Mouse (Mus musculus): ENCODE results near the gene Naglu. TPM values are rescaled to one million over a fixed set of nuclear protein-coding genes. Genes with fewer than 3 reads are reported as not detected.
"Not testable (repeated sequence)": the region's sequence is repeated elsewhere in the genome, so short reads cannot be mapped to it uniquely, and the experiment has no call there.

The Naglu gene
- polyA plus RNA-seq, 2 experiments from 2014 or later = 6.8 to 9.0 TPM

DNA sequence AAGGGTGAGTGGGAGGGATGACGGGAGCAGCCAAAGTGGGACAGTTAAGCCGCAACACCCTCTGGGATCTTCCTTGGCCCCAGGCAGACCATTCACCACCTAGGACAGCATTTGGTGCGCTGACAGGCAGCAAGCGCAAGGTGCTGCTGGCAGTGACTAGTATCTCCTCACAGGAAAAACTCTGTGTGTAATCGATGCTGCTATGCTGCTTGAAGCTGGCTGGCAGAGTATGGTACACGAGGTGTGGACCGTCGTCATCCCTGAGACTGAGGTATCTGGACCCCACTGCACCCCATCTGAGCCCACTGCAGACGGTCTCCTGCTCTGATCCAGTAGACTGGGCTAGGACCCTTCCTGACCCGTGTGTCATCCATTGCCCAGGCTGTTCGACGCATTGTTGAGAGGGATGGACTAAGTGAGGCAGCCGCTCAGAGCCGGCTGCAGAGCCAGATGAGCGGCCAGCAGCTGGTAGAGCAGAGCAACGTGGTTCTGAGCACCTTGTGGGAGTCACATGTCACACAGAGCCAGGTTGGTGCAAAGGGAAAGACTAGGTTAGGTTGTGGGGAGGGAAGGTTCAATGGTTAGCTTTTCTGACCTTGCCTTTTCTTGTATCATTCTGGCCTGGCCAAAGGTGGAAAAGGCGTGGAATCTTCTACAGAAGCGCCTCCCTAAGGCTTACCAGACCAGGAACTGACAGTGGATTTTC is 16.0 kb downstream of the Naglu start:
- ATAC-seq = no peak

GRCm38 (mm10) chr11:101086323-101086674 is 16.5 kb downstream of the Naglu start:
- no peak for ATAC-seq

DNA sequence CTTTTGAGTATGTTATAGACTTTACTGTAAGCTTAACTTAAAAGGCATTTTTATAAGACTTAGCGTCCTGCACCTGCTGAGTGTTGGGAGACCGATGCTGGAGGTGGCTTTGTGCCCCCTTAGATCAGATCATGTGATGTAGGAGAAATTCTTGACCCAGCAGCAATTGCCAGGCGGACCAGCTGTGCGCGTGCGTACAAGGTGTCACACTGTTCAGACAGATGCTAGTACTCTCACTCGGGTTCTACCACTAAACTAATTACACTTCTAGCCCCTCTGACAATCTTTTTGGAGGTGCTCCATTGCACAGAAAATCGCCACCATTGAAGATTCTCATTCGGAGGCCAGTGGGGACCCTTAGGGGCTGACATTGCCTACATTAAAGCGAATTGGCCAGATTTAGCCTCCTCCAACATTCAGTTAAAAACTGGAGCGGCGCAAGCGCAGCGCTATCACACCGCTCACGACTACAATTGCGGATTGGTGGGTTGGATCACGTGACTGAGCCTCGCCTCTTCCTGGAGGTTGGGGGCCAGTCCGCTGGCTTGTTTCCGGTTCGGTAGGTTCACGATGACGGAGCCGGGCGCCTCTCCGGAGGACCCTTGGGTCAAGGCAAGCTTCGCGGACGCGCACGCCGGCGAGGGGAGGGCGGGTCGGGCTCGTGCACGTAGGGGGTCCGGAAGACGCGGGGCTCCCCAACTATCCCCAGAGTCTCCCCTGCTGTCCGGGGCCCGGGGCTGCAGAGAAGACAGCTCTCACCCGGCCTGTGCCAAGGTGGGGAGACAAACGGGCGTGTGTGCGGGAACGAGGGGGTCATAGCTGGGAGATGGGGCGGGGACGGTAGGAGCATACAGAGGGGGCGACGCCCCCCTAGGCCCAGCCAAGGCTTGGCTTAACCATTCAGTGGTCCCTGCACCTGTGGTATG is 17.2 kb downstream of the Naglu start, which contains the start of gene Mlx:
TSS of gene Mlx (plus strand) at position 522 of the 926 bp plus-strand sequence.
- peak; percentile 81 for ATAC-seq

DNA sequence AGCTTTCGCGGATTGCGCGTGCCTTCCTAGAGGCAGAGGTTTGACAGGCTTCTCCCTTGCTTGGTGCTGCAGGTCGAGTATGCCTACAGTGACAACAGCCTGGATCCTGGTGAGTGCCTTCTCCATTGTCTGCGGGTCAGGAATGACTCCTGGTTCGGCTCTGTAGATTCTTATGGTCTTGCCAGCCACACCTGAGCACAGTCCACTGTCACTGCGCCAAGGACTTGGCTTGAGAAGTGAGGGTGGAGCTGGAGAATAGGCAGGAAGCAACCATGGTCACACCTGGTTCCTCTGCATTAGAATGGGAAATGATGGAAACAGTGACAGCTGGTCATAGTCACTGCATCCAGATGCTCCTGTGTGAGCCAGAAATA is 17.9 kb downstream of the Naglu start:
- no peak for ATAC-seq

DNA sequence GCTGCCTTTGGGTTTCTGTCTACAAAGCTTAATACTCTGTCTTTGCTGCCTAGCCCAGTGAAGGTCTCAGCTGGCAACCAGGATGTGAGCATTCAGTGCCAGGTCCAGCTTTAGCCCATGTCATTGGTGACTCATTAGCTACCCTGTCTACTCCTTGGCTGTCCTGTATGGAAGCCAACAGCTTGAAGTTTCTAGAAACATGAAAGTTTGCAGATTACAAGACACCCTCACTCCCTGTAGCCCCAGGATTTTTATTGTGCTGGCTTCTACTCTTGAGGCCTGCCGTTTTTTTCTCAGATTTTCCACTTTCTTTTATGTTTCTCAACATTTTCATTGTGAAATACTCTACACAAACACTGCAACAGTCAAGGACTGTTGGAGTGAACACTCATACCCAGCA is 20.1 kb downstream of the Naglu start:
- ATAC-seq = no peak

DNA sequence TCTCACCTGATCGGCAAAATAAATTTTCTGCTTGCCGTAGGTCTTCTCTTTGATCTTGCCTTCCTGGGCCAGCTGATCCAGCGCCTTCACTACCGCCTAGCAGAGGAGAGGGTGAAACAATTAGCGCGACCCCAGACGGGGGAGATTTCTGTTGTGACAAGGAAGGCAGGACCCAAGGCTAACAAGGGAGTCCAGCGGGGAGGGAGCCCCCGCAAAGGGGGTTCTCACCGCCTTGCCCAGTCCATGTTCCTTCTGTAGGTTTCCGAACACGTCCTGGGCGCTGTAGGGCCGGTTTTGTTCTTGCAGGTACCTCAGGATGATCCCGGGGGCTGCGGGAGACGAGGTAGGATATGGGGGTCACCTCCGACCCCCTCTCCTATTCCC is 25.1 kb downstream of the Naglu start:
- ATAC-seq = no peak

DNA sequence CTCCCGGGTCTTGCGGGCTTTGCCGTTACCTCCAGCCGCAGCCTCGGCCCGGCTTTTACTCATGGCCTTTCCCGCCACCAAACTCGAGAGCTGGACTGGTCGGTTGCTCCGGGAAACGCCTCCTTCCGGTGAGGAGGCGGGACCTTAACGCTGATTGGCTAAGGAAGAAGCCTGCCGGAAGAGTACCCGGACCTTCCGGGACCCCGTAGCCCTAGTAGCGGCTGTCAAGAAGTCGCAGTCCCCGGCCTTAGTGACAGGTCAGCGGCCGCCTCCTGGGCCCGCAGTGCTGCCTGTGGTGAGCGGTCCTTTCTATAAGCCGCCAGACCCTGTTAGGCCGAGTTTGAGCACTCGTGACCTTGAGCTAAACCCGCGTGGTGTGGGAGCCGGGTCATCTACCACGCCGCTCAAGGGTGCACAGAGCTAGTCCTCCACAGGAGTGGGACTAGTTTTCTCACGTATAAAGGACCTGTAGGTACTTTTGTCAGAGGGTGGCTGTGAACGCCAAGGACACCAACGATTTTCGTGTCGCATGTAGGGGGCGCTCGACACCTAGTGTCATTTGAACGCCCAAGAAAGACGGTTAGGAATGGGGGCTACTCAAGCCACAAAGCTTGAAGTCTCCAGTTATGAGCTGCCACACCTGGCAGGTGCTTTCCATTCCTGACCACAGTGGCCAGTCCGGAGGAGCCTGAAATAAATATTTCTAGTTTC is 25.7 kb downstream of the Naglu start, which contains the start of gene Psmc3ip:
TSS of gene Psmc3ip (minus strand) at position 123 of the 711 bp plus-strand sequence.
- ATAC-seq = peak; percentile 86

DNA sequence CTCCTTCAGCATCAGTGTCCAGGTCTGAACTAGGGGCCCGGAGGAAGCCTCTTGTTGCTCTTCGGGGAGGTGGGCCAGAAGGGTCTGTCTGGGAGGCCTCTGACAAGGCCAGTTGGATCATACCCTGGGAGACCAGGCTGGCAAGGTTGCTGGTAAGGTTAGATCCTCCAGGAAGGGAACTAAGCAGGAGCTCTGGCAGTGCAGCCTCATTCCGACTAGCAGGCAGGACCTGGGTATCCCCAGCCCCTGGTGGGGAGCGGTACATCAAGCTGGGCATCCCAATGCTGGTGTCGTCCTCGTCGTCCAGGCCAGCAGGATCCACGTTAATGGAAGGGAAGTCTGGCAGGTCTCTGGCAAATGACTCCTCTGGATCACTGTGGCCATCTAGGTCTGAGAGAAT is 28.4 kb downstream of the Naglu start:
- ATAC-seq = no peak

DNA sequence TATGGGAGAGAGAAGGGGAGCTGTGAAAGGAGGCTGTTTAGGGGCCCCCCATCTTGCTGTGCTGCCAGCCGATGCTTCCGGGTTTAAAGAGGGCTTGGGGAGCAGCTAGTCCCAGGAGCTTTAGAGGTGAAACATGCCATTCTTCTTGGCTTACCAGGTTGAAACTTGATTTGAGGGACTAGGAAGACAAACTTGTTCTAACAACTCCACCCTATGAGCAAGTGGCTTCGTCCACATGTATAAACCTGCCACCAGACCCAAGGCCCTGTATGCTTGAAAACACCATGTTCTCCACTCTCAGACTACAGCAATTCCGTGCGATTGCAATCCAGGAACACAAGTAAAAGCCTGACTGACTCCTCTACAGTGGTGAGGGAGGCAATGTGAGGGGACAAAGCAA is 33.2 kb downstream of the Naglu start:
- ATAC-seq = no peak

GRCm38 (mm10) chr11:101109351-101109750 is 39.5 kb downstream of the Naglu start:
- ATAC-seq = no peak

GRCm38 (mm10) chr11:101110708-101111107 is 40.9 kb downstream of the Naglu start:
- ATAC-seq = no peak

GRCm38 (mm10) chr11:101111178-101111577 is 41.4 kb downstream of the Naglu start:
- no peak for ATAC-seq

- no peak for ATAC-seq
Observed at GRCm38 (mm10) chr11:101112186-101112585, 42.4 kb downstream of the Naglu start.

GRCm38 (mm10) chr11:101115564-101115963 is 45.8 kb downstream of the Naglu start:
- ATAC-seq = no peak

- ATAC-seq = no peak
Observed at GRCm38 (mm10) chr11:101118105-101118504, 48.3 kb downstream of the Naglu start.

- peak; percentile 37 for ATAC-seq
Observed at GRCm38 (mm10) chr11:101119131-101119760, 49.4 kb downstream of the Naglu start.

DNA sequence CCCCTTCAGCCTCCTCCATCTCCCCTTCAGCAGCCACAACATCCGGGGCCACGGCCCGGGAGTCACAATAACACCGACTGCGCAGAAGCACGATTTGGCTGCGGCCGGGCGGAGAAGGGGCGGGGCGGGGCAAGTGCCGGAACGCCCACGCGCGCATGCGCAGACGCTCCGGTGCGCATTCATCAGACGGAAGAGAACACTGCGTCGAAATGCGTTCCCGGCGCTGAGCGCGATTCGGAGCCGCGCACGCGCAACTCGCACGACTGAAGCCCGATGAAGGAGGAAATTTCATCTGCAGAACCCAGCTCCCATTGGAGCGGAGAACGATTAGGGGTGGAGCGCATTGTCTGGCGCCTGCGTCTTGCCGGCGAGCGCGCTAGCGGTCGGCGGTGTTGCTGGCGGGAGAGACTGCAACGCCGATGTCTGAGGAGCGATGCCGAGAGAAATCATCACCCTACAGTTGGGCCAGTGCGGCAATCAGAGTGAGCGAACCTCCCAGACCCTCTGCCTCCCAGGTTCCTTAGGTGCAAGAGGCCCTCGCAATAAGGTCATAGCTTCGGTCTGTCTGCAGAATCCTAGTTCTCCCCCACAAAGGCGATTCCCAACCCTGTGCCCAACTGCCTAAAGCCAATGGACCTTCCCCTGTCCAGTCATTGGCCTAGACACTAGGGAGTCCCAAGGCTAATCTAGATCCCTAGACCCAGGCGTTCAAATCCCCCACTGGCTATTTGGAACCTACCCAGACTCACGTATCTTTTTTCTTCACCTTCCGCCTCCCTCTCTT is 50.1 kb downstream of the Naglu start, which contains the start of the genes Retreg3 and Tubg1:
TSS of gene Retreg3 (minus strand) at position 133 of the 784 bp plus-strand sequence.
TSS of gene Tubg1 (plus strand) at position 178 of the 784 bp plus-strand sequence.
- peak; percentile 86 for ATAC-seq

GRCm38 (mm10) chr11:101120545-101121188 is 50.9 kb downstream of the Naglu start:
- ATAC-seq = no peak

DNA sequence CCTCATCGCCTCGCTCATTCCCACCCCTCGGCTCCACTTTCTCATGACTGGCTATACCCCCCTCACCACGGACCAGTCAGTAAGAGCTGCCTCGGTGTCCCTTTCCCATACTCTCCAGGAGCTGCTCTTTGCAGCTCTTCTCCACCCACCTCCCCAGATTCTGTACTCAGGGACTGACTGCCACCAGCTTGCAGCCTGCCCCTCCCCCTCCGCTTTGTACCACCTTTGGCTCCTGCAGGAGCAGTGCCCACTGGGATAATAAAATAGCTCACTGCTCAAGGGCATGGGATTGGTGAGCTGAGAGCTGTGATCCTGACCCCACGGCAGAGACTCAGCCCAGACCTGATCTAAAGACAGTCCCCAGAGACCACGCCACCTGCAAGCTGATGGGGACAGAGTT is 54.7 kb downstream of the Naglu start:
- ATAC-seq = not testable (repeated sequence)

DNA sequence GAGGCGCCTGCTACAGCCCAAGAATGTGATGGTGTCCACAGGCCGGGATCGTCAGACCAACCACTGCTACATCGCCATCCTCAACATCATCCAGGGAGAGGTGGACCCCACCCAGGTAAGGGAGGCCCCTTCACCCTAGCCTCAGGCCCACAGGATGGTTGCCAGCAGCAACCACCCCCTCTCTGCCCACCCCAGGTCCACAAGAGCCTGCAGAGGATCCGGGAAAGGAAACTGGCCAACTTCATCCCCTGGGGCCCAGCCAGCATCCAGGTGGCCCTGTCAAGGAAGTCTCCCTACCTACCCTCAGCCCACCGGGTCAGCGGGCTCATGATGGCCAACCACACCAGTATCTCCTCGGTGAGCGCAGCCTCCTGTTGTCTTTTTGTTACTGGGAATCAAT is 55.2 kb downstream of the Naglu start:
- not testable (repeated sequence) for ATAC-seq

- ATAC-seq = no peak
Observed at GRCm38 (mm10) chr11:101127075-101127474, 57.3 kb downstream of the Naglu start.
